Mouse (Mus musculus): ENCODE data around the gene Dapk1.
"Not testable (repeated sequence)": the region's sequence is repeated elsewhere in the genome, so short reads cannot be mapped to it uniquely, and the experiment has no call there.

The Dapk1 gene

GRCm38 (mm10) chr13:60601436-60602415, at the start of gene Dapk1:
TSS of gene Dapk1 (plus strand) at chr13:60601947.
- peak; percentile 68 for DNase-seq (ENCODE audit: low read depth, low spot score)

DNA sequence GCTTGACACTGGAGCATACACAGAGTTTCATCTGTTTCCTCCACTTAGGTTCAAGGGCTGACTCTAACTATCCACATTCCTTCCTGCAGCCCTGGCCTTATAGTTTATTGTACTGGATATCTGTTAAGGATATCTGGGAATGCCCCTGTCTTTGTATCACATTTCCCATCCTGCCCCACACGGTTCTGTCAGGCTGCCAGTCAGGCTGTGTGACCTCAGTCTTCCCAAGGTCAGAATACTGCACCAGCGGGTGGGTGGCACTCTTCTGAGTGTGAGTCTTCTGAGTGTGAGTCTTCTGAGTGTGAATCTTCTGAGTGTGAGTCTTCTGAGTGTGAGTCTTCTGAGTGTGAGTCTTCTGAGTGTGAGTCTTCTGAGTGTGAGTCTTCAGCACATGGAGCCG, 48.4 kb upstream of the Dapk1 start:
- DNase-seq (ENCODE audit: low read depth, low spot score): no peak

DNA sequence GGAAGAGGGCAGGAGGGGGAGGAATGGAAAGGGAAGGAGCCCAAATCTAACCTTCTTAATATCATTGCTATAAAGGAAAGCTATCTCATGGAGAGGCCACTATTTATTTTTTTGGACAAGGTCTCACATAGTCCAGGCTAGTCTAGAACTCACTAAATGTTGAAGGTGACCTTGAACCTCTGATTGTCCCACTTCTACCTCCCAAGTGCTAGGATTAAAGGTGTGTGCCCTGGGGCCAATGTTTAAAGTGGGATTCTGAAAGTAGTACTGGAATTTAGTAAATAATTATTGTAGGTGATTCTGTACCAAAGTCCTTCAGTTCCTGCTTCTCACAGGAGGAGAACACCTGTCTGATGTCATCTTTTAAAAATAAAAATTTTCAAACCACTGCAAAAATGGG, 45.3 kb upstream of the Dapk1 start:
- DNase-seq (ENCODE audit: low read depth, low spot score): no peak

- no peak for DNase-seq (ENCODE audit: low read depth, low spot score)
Measured at GRCm38 (mm10) chr13:60556911-60557310, 44.8 kb upstream of the Dapk1 start.

GRCm38 (mm10) chr13:60564303-60564702, 37.4 kb upstream of the Dapk1 start:
- no peak for DNase-seq (ENCODE audit: low read depth, low spot score)

DNA sequence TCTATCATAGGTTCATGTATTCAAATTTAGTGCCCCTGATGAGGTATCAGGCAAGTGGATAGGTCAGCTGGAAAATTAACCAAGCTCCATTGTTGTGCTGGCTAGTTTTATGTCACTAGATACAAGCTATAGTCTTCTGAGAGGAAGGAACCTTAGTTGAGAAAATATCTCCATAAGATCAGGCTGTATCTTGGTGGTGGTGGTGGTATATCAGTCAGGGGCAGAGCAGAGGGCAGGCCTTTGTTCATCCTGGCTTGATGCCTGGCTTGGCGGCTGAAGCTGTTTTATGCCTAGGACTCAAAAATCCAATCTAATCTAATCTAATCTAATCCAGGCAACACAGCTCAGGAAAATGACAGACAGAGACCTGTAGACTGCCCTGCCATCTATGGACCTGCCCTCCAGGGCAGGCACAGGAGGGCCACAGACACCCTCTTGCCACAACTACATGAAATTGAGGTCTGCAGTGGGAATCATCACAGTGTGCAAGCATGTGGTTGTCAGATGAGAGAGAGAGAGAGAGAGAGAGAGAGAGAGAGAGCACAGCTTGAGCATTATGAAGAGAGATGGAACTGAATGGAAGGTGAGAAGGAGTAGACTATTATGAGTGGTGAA, 32.7 kb upstream of the Dapk1 start:
- no peak for DNase-seq (ENCODE audit: low read depth, low spot score)

GRCm38 (mm10) chr13:60569549-60569941, 32.2 kb upstream of the Dapk1 start:
- no peak for DNase-seq (ENCODE audit: low read depth, low spot score)

GRCm38 (mm10) chr13:60573541-60573940, 28.2 kb upstream of the Dapk1 start:
- no peak for DNase-seq (ENCODE audit: low read depth, low spot score)

GRCm38 (mm10) chr13:60573971-60574370, 27.8 kb upstream of the Dapk1 start:
- DNase-seq (ENCODE audit: low read depth, low spot score): no peak

DNA sequence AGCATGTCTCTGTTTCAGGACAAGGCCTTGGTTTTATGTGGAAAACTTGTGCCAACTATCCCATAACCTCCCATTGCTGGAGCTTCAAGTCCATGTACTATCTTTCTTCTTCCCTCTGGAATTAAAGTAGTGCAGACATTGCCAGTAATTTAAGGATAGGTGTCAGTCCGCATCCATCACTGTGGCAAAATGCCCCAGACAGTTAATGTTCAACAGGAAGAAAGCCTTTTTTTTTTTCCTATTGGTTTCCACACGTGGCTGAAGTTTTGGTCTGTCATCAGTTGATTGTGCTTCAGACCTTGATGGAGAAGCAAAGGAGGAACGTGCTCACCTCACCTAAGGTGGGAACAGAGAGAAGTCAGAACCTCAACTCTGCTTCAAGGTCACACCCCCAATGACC, 23.2 kb upstream of the Dapk1 start:
- no peak for DNase-seq (ENCODE audit: low read depth, low spot score)

GRCm38 (mm10) chr13:60594866-60595265, 6.9 kb upstream of the Dapk1 start:
- no peak for DNase-seq (ENCODE audit: low read depth, low spot score)

DNA sequence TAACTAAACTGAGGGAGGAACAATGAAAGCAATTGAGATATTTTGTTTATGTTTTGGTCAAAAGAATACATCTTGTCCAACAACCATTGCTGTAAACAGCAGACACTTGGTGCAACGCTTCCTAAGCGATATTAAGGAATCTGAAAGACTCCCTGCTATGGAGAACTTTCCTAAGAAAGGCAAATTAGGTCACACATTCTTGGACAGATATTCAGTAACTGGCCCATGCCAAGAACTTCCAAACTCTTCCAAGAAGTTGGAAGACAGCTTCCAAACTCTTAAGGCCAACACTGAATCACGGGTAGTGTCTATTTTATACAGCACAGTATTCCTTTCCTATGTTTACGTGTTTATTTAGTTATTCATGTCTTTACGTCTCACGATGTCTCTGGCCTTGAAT, 6.2 kb upstream of the Dapk1 start:
- DNase-seq (ENCODE audit: low read depth, low spot score): no peak

DNA sequence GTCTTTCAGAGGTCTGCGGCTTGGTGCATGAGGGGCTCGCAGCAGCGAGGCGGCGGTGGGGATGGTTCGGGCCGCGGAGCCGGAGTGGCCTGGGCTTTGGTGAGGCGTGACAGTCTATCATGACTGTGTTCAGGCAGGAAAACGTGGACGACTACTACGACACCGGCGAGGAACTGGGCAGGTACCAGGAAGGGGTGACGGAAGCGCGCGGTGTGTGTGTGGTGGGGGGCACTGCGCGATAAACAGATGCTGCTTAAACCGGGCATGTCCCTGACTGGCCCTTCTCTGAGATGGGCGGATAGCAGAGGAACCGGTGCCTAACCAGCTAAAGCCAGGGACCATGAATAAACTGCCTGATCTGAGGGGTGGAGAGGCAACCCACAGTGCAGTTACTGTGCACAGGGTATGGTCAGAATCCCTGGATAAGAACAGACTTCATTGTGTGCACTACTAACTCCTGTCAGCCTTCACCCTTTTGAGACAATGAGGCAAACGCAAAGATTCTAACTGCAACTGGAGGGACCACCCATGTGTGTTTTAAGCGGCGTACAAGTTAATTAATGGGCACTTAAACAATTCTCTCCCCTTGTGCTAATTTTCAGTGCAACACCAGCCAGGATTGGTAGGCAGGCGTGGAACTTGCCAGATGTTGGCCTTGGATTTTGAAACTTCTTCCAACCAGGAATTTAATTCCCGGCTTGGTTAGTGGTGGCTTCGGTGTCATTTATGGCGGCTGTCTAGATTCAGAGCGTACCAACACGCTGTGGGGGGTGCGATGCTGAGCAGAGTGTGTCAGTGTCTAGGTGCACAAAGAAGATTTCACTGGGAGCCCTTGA, 887 bp downstream of the Dapk1 start:
- peak; percentile 28 for DNase-seq (ENCODE audit: low read depth, low spot score)

DNA sequence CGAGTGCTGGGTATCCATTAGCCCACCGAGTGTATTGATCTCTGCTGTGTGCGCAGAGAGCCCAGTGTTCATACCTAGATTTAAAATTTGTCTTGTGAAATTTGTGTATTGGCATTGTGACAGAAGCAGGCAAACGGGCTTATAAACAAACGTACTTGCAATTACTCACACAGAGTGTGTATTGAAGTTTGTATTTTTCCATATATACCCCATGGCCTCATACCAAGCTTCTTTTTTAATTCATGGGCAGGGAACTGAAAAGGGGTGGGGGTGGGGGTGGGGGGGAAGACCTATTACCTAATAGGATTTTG, 1.5 kb downstream of the Dapk1 start:
- DNase-seq (ENCODE audit: low read depth, low spot score): peak; percentile 14

DNA sequence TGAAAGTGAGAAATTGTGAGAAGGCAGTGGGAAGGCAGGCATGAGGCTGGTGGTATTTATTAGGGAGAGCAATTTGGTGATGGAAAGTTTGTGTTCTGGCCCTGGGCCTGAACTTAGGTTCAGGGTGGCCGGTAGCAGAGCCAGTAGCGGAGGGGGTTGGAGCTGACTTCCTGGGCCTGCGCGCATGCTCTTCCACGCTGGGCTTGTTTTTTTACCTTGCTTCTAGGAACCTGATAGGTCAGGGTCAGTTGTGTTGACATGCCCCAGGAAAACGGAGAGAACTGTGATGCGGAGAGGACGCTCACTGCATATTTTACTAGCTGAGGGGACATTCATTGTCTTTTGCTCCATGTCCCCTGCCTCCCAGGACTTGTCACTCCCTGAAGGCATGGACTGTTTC, 5.7 kb downstream of the Dapk1 start:
- no peak for DNase-seq (ENCODE audit: low read depth, low spot score)

DNA sequence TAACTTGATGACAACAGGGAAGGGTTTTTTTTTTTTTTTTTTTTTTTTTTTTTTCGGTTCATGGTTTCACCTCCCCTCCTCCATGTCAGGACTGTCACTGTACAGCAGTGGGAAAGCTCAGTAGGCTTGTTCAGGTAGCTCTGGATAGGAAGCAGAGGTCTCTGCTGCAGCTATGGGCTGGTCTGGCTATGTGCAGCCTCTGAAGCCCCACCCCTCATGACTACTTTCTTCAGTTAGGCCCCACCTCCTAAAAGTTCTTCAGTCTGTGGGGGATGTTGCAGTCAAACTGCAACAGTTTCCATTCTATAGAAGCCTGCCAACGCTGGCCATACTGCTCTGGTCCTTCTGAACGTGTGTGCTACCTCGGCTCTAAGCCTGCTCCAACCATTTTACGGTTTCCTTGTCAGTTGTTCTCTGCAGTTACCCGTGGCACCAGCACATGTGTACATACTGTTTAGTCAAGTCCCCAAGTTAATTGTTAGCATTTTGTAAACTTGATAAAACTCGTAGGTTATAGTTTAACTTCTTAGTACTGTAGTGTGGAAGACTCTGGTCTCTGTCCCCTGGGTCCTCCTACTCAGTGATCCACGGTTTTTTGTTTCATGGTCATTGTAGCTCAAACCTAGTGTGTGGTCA, 6.8 kb downstream of the Dapk1 start:
- no peak for DNase-seq (ENCODE audit: low read depth, low spot score)

GRCm38 (mm10) chr13:60609234-60609633, 7.5 kb downstream of the Dapk1 start:
- no peak for DNase-seq (ENCODE audit: low read depth, low spot score)

- DNase-seq (ENCODE audit: low read depth, low spot score): no peak
Measured at GRCm38 (mm10) chr13:60610558-60610957, 8.8 kb downstream of the Dapk1 start.

GRCm38 (mm10) chr13:60610971-60611370, 9.2 kb downstream of the Dapk1 start:
- DNase-seq (ENCODE audit: low read depth, low spot score): not testable (repeated sequence)

GRCm38 (mm10) chr13:60612160-60612559, 10.4 kb downstream of the Dapk1 start:
- DNase-seq (ENCODE audit: low read depth, low spot score): peak; percentile 22

- DNase-seq (ENCODE audit: low read depth, low spot score): no peak
Measured at GRCm38 (mm10) chr13:60614154-60614553, 12.4 kb downstream of the Dapk1 start.
